Mouse (Mus musculus) layer of hippocampus, adult 11-12 months (tissue): ENCODE measurements around the gene Clec14a.
"Not testable (repeated sequence)": the region's sequence is repeated elsewhere in the genome, so short reads cannot be mapped to it uniquely, and the experiment has no call there.

ENCODE experiments used
- DNase-seq: peaks from one replicate; pipeline ENCODE4 v3.0.0; 2022; ENCODE audit warnings: low spot score

The Clec14a gene

DNA sequence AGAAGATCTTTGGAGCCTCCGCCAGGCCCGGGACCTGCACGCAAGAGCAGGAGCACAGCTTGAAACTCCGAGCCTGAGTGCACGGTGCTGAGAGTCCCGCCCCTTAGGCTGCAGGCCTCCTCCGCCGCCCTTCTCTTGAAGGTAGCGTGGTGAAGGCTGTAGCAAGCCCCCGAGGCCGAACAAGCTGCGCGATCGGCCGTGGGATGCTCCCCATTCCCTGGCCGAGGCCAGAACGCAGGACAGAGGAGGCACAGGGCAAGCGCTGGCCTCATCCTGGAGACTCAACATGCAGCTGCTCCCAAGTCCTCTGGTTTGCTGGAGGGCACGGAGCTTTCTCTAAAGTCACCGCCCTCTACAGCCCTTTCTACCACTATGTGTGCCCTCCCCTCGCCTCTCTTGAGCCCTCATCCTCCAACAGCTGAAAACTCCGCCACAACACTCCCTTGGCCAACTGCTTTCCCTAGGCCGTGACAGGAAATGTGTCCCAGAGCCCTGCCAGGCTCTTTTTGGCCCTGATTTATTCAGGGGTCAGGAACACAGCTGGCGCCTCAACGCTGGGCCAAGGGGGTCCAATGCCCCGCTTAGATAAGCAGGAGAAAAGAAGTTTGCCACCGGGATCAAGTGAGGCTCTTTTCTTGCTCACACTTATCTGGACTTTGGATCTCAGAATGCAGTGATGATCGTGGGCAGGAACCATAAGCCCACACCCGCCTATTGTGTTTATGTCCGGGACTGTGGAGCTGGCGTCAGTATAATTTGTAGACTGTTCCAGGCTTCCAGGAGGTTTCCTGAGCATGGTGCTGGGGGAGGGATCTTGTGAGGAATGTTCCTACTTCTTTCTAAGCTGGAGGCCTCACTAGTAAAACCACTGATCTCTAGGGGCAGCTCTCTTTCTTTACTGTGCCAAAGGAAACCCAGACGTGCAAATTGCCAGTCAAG, at the start of gene Clec14a:
Clec14a (minus strand) TSS at position 728 of the 939 bp plus-strand sequence.
- no peak for DNase-seq

- DNase-seq = no peak
These were observed 38.7 kb upstream of the Clec14a start for GRCm38 (mm10) chr12:58307835-58308234.

DNA sequence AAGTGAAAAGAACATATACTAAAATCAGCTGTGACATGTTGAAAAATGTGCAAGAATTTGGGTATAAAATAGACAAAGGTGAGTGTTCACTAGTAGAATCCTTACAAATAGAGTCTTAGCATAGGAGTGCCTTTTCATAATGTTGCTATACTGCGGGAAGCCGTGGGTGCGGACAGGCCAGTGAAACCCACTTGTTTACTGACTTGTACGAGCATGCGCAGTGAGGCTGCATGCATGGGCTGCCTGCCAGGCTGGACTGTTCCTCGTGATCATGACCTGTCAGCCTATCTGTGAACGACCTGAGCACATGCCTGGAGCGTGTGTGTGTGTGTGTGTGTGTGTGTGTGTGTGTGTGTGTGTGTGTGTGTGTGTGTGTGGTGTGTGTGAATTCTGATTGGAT, 37.3 kb upstream of the Clec14a start:
- DNase-seq = not testable (repeated sequence)

DNA sequence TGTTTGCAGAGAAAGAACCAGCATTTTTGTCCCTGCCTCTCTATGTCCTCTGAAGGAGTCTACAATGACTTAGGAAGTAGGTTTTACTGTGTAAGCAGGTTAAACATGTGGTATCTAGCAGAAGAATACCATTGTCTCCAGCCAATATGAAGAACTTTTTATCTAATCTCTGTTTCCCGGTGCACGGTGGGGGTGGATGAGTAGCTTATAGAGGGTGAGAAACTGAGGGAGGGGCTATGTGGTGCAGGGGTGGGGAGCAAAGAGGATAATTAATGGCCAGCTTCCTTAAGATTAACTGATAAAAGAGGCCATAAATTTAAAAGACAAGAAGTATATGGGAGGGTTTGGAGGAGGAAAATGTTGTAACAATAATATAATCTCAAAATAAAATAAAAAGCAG, 36.5 kb upstream of the Clec14a start:
- DNase-seq = no peak

DNA sequence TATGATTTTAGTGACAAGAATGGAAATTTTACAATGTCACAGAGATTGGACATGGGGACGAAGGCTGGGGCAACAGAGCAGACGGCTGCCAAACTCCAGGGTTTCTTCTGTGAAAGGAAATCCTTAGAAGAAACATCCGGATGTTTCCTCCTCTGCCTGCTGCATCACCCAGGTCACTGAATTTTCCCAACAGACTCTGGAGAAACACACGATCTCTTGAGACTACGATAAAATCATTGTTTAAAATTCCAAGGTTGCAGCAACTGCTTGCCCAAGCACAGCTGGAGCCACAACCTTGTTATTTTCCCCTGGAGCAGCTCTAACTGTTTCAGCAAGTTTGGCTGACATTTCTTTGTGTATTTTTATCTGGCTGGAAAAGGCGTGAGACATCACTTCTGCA, 27.9 kb upstream of the Clec14a start:
- no peak for DNase-seq

DNA sequence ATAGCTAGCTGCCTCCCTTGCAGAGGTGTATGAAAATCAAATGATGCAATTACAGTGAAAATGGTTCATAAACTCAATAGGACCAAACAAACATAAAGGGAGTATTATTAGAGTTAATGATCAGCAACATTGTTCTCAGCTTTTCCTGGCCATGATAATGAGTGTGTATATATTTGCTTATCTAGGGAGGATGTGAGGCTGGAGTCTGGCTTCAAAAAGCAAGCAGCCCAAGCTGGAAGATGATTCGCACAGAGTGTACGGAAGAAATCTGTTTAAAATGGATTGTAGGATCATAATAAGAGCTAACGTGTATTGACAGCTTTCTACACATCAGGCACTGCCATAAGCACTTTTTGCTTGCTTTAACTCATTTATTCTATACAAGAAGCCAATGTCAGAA, 16.8 kb upstream of the Clec14a start:
- no peak for DNase-seq

- no peak for DNase-seq
These were observed 1.4 kb upstream of the Clec14a start for GRCm38 (mm10) chr12:58270520-58270919.

DNA sequence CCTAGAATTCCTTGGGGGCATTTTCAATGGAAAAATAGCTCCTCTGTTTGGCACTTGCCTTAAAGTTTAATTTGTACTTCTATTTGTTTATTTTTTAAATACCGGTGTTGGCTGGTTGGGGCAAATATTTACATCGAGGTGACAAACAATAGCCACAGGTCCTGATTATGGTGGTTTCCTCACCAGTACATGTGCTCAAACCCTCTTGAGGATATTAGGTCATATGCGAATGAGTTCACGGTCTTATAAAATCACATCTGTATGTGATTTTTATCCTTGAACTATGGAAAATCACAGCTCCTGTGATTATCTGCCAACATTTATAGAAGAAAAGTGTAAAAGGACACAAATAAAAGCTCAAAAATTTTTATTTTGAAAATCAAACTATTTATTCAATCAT, 415 bp upstream of the Clec14a start:
- no peak for DNase-seq

- peak; percentile 21 for DNase-seq
These were observed 916 bp downstream of the Clec14a start for GRCm38 (mm10) chr12:58268186-58268562.

DNA sequence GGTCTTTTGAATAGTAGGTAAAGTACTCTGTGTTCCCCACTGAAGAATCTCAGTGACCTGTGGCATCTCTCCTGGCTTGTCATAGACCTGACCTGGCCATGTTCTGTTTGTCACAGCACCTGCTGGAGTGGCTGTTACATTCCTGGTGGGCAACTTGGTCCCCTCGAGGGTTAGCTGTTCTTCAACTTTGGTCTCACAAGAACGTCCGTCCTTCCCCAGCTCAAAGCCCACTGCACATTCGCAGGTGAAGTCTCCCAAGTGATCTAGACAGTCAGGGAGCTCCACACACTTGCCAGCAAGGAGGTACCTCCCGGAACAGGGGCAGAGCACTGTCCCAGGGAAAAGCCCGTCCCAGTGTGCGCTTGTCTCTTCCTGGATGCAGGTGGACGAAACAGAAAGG, 1.3 kb downstream of the Clec14a start:
- no peak for DNase-seq

DNA sequence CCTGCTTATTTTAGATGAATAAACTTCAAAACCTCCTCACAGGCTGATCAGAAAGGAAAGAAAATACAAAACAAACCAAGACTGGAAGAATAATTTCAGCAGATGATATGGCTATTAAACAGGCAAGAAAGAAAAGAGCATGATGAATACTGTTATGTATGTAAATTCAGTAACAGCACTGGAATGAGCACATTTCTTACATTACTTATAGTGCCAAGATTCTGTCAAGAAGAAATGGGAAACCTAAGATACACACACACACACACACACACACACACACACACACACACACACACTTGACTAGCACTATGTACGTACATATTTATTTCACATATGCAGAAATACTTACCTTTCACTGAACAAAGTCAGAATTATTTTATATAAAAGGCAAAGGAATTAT, 17.2 kb downstream of the Clec14a start:
- no peak for DNase-seq

DNA sequence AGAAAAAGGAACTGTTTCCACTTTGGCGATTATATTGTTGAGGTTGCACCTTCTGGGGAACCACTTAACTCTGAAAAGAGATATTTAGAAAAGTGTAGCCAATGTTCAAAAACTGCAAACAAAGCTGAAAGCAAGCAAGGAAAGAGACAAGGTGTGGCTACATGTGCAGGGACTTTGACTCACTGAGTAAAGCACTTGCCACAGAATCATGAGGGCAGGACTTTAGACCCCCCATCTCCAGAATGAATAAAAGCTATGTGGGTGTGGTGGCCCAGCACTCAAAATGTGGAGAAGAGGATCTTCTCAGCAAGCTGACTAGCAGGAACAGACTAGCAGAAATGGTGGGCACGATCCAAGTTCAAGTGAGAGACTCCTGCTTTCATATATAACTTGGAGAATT, 36.6 kb downstream of the Clec14a start:
- DNase-seq = no peak

DNA sequence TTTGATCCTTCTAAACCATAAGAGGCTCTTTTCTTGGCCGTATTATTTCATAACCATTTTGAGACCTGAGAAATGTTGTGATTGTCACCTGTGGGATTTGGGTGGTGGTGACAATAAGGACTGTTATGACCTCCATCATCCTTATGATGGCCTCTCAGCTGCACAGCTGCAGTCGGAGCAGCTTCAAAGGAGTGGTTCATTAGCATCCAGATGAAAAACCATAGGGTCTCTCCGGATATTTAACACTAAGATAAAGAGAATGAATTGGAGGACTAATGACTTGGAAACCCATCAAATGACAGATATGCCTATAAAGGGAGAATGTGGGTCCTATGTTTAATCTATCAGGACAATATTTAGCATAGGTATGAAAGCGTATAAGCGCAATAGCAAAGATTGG, 43.4 kb downstream of the Clec14a start:
- DNase-seq = no peak

DNA sequence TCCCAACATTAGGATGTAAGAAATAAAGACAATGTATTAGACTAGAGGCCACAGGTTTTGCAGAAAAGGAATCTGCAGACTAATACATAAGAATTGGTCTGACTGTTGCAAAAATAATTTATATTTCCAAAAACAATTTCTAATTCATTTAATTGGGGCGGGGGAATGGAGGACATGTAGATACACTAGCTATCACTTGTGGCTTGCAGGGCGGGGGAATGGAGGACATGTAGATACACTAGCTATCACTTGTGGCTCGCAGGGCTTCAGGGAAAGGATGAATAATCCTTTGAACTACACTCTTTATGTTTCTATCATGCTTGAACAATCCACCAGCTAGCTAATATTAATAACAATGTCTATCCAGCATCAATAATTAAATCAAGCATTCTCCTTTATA, 50.0 kb downstream of the Clec14a start:
- no peak for DNase-seq

GRCm38 (mm10) chr12:58216218-58216617, 52.9 kb downstream of the Clec14a start:
- DNase-seq = no peak
